Mouse (Mus musculus) MEL (cell line): ENCODE results near the gene Spast.

Experiments
- CHD1 ChIP-seq: IDR thresholded peaks from 2 replicates; pipeline ENCODE4 v1.6.1; 2012; ENCODE audit warnings: low read depth, mild to moderate bottlenecking, inconsistent platforms, low read length, improper control_type of control experiment
- CTCF ChIP-seq, 3 experiments: IDR thresholded peaks in 2 of 3; conservative IDR thresholded peaks in 1 of 3; 2 replicates each; pipeline ENCODE4 v1.5.1; 2011 to 2012; ENCODE audit warnings: low read length in 3 of 3, low read depth in 2 of 3, mild to moderate bottlenecking in 2 of 3, improper control_type of control experiment in 1 of 3, inconsistent platforms in 1 of 3, mixed read lengths in 1 of 3, moderate library complexity in 1 of 3; ENCODE audit not compliant: control insufficient read depth in 1 of 3, insufficient read depth in 1 of 3, poor library complexity in 1 of 3, severe bottlenecking in 1 of 3
- ELF1 ChIP-seq: IDR thresholded peaks from 2 replicates; pipeline ENCODE4 v1.6.1; 2014; ENCODE audit warnings: low read depth, mild to moderate bottlenecking, inconsistent platforms, low read length, improper control_type of control experiment, moderate library complexity
- EP300 ChIP-seq, 2 experiments: IDR thresholded peaks; 2 replicates each; pipeline ENCODE4 v1.6.1; 2011; ENCODE audit warnings: improper control_type of control experiment in 2 of 2, low read length in 2 of 2, low read depth in 1 of 2, mild to moderate bottlenecking in 1 of 2
- MAX ChIP-seq: IDR thresholded peaks from 2 replicates; pipeline ENCODE4 v1.6.1; 2011; ENCODE audit warnings: low read length, improper control_type of control experiment
- MEF2A ChIP-seq: IDR thresholded peaks from 2 replicates; pipeline ENCODE4 v1.6.1; 2014; ENCODE audit warnings: low read depth, mild to moderate bottlenecking, inconsistent platforms, low read length, improper control_type of control experiment; ENCODE audit not compliant: poor library complexity, insufficient replicate concordance, severe bottlenecking; ENCODE audit errors: extremely low read depth
- MXI1 ChIP-seq: IDR thresholded peaks from 2 replicates; pipeline ENCODE4 v1.6.1; 2011; ENCODE audit warnings: mild to moderate bottlenecking, low read depth, low read length, improper control_type of control experiment
- POLR2A ChIP-seq, 2 experiments: IDR thresholded peaks; 2 replicates each; pipeline ENCODE4 v1.6.1; 2011 to 2012; ENCODE audit warnings: low read length in 2 of 2, mild to moderate bottlenecking in 2 of 2, control low read depth in 1 of 2, improper control_type of control experiment in 1 of 2, low read depth in 1 of 2, moderate library complexity in 1 of 2; ENCODE audit not compliant: control insufficient read depth in 1 of 2, insufficient read depth in 1 of 2, poor library complexity in 1 of 2
- TBP ChIP-seq: IDR thresholded peaks from 2 replicates; pipeline ENCODE4 v1.8.0; 2011; ENCODE audit warnings: low read depth, low read length, improper control_type of control experiment
- ZKSCAN1 ChIP-seq: IDR thresholded peaks from 2 replicates; pipeline ENCODE4 v1.6.1; 2012; ENCODE audit warnings: low read depth, mild to moderate bottlenecking, inconsistent platforms, low read length, improper control_type of control experiment, moderate library complexity
- ZNF384 ChIP-seq: IDR thresholded peaks from 2 replicates; pipeline ENCODE4 v1.6.1; 2012; ENCODE audit warnings: low read depth, mild to moderate bottlenecking, inconsistent platforms, low read length, improper control_type of control experiment

DNA sequence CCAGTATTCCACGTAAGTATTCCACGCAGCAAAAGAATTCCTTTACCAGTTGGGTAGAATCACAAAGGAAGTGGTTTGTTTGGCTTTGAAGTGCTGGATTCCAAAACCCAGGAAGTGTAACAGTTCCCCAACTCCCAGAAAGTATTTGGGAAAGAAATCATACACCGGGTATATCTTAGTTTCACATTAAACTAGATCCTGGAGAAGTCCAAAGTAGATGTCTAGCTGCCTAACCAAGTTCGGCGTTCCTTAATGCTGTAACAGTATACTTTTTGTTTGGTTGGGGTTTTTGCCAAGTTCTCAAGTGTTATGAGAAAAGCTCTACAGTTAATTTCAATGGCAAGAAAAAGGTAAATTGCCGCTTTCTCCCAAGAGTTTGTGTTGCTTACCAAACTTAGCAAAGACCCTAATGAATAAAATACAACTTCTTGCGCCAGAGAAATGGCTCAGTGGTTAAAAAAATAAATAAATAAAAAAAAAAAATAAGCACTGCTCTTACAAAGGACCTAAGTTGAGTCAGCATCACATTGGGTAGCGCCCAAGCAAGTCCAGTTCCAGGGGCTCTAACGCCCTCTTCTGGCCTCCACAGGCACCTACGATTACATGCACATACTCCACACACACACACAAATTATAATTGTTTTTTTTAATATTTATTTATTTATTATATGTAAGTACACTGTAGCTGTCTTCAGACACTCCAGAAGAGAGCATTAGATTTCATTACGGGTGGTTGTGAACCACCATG is 42.5 kb upstream of the Spast start:
- TF ChIP-seq ZNF384 (peak; percentile 86), MAX (no peak), ZKSCAN1 (no peak), TBP (no peak; the same call in 1 of the 2 replicates), POLR2A (IDR thresholded peaks at IDR 0.05; ENCODE audit: control insufficient read depth in 1 of 2, insufficient read depth in 1 of 2, low read depth in 1 of 2, low read length in 2 of 2, poor library complexity in 1 of 2) (no peak), CTCF (IDR thresholded peaks at IDR 0.05 in 2 of 3, conservative IDR thresholded peaks at IDR 0.05 in 1 of 3; ENCODE audit: control insufficient read depth in 1 of 3, insufficient read depth in 1 of 3, low read depth in 2 of 3, low read length in 3 of 3, poor library complexity in 1 of 3, severe bottlenecking in 1 of 3) (peak; percentile 37 to 79 (median 69)), MXI1 (peak; percentile 42), EP300 (IDR thresholded peaks at IDR 0.05; ENCODE audit: low read depth in 1 of 2, low read length in 2 of 2) (no peak), ELF1 (no peak), MEF2A (no peak), CHD1 (no peak)
